Mouse (Mus musculus): ENCODE results near the gene Uqcc3.

GRCm38 (mm10) chr19:8892829-8893766 lies 12.4 kb upstream of the Uqcc3 start, which contains the start of gene Ints5:
- TF ChIP-seq CTCF (IDR thresholded peaks at IDR 0.05; ENCODE audit: low read depth, low read length) (no peak), TAL1 (conservative IDR thresholded peaks at IDR 0.05; ENCODE audit: low read depth, low read length) (no peak)

All from G1E (cell line).